Mouse (Mus musculus): ENCODE data around the gene Ostn.
A peak's percentile ranks its signal among the peaks of the same experiment; 100 is the strongest.

Gene Ostn

DNA sequence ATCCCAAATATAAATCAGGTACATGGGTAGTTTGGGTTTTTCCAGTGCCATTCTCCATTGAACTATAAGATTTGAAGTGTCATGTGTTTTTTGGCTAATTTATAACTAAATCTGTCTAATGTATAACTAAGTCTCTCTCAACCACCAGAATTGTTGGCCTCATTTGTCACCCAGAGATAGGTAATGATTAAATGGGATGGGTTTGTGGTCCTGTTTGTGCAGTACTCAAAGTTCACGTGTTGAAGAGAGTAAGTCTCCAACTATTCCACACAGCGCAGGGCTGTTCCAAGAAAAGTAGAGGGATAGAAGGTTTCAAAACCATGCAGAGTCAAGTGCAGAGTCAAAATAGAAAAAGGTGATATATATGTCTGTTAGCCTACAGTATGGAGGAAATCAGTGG, 68.0 kb downstream of the Ostn start:
- TF ChIP-seq GATA4 (IDR thresholded peaks at IDR 0.05; ENCODE audit: insufficient replicate concordance, low read length): no peak

DNA sequence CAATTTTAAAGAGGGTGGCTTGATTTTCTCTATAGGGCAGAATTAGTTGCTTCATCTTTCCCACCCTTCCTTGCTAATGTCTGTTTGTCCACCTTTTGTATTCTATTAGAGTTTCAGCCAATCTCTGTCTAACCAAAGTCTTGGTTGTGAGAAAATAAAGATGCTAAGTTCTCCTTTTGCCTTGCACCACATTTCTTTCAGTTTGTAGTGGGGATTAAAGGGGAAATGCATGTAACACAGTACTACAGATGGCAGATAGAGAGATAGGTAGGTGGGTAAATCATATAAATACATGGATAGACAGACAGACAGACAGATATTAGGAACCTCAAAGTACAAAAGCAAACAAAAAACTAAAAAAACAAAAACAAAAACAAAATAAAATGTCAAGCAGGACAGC, 69.3 kb downstream of the Ostn start:
- no peak for TF ChIP-seq GATA4 (IDR thresholded peaks at IDR 0.05; ENCODE audit: insufficient replicate concordance, low read length)

DNA sequence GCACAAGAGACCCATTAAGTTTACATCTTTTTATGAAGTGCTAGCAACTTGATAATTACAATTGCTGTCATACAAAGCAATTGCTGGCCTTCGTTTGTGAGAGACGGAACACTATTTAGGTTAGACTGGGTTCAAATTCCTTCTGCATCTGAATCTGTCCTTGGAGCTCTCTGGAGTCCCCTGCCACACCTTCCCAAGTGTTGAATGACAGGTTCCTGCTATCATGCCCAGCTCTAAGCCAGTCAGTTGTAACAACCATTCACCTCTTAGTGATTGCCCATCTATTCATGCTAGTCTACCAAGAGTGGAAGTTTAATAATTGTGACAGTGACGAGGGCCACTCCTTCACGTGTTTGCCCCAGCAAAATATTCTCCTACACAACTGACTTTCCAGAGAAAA, 74.9 kb downstream of the Ostn start:
- TF ChIP-seq GATA4 (IDR thresholded peaks at IDR 0.05; ENCODE audit: insufficient replicate concordance, low read length): no peak

DNA sequence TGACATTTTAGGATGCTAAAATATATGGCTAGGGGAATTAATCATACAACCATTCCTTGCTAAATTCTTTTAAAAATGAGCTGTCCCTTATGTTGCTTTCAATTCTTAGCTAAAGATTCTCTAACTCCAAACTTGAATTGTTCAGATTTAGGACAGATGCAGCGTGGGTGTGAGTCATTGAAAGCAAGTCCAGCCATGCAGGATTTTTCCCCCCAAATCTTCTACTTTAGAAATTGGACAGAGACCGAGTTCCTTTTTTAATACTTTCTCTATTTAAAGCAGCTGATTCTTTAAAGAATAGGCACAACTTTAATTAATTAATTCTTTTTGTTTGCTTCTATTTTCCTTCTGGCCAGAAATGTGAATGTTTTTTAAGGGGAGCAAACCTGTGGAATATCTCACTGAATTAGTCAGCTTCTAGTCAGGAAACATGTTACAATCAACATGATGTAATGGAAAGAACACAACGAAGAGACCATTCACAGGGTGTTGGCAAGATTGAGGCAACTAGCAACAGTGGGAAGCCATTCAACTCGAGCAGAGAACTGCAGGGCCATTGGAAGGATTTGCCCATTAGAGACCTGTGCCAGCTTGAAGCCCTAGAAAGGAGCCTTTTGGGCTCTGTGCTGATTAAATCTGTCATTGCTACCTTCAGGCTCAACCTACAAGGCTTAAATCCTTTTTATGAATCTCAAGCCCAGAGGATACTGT, 77.8 kb downstream of the Ostn start:
- TF ChIP-seq GATA4 (IDR thresholded peaks at IDR 0.05; ENCODE audit: insufficient replicate concordance, low read length): no peak

DNA sequence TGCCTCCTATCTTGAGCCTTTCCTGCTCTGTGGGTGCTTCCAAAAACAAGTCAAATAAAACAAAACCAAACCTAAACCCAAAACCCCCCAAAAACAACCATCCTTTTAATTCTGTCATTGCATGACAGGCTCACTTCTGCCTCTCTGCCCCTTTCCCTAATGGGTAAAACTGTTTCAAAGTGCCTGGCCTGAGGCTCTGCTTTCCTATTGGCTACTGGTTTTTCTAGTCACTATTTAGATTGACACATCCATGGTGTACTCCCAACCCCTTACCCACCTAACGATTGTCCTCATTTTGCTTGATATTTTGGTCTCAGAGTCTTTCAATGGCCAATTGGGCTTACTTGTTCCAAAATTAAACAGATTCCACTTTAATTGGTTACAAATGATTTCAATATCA, 78.4 kb downstream of the Ostn start:
- no peak for TF ChIP-seq GATA4 (IDR thresholded peaks at IDR 0.05; ENCODE audit: insufficient replicate concordance, low read length)

DNA sequence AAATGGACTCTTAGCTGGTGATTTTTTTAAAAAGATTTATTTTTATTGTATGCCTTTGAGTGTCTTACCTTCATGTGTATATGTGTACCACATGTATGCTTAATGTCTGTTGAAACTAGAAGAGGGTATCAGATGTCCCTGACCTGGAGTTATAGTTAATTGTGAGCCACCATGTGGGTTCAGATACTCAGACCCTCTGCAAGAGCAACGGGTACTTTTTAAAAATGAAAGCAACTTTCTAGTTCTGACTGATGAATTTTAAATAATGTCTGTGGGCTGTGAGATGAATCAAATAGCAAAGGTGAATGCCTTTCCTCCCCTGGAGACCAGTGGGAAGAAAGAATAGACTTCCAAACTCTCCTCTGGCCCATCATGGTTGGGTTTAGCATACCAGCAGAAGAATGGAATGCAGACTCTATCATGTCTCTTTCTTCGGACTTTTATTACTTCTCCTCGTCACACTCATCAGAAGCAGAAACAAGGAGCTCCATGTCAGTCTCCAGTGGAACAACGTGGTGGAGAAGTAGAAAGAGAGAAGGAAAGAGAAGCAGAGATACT, 79.6 kb downstream of the Ostn start:
- TF ChIP-seq GATA4 (IDR thresholded peaks at IDR 0.05; ENCODE audit: insufficient replicate concordance, low read length): no peak

DNA sequence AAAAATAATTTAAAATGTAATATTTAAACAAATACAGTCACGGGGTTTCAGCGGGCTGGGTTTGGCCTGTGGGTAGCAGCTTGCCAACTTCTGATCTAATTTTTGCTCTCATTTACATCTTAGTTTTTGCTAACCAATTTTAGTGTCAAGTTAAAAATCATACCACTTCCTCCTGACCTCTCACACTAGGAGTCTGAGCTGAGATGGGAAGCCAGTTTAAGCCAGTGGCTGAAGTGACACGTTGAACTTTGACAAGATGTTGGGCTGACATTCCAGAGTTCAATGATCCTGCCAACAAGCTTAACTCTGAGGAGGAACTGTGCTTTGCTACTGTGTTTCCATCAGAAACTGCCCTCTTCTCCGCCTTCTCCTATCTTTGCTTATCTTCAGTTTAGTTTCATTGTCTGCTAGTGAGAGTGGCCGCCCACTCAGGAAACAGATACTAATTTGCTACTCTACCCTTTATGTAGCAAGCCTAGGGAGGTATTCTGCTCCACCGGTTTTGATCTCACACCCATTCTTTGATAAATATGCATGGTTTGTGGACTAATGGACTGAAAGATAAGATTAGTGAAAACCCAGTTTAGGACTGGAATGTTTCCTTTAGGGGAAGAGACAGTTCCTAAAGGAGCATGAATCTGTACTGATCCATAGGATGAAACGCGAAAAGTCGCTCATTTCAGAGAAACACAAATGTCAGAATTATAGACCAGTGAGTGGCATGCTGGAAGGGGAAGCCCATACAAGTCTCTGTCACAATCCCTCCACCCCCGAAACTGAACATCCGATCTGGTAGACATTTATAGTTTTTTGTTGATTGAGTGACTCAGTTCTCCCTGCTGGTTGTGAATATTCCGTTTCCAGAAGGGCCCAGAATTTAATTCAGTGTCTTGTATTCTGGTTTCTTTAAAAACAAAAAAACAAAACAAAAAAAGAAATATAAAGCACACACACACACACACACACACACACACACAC, 80.6 kb downstream of the Ostn start:
- TF ChIP-seq GATA4 (IDR thresholded peaks at IDR 0.05; ENCODE audit: insufficient replicate concordance, low read length): peak; percentile 84; the same call in 1 of the 2 replicates

DNA sequence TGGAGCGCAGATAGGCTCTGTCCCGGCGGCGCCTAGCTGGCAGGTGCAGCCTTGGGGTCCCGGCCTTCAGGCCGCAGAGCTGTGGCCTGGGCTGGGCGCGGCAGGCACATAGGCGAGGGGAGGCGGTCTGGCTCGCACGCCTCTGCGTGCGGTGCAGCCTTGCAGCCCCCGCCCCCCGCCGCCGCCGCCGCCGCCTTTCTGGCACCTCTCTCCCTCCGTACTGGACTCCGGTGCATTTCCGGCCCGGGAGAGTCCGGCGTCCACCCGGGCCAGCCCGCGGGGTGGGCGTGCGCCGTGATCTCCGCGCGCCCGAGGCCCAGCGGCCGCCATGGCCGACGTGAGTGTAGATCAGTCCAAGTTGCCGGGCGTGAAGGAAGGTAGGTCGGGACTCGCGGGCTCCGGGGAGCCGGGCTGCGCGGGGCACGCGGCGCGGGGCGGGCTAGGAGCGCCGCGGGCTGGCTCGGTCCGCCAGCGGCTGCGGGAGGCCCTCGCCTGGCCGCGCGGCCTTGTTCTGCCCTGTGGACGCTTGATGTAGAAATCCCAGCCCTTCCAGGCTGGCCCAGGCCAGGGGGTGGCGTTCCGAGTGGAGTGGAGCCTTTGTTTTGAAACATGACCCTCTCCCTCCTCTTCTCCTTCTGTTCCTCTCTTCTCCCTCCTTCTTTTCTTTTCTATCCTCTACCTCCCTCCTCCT, 81.6 kb downstream of the Ostn start, which contains the start of gene Ccdc50:
Gene Ccdc50 (plus strand): TSS at position 109 of the 691 bp plus-strand sequence.
- no peak for TF ChIP-seq GATA4 (IDR thresholded peaks at IDR 0.05; ENCODE audit: insufficient replicate concordance, low read length)

DNA sequence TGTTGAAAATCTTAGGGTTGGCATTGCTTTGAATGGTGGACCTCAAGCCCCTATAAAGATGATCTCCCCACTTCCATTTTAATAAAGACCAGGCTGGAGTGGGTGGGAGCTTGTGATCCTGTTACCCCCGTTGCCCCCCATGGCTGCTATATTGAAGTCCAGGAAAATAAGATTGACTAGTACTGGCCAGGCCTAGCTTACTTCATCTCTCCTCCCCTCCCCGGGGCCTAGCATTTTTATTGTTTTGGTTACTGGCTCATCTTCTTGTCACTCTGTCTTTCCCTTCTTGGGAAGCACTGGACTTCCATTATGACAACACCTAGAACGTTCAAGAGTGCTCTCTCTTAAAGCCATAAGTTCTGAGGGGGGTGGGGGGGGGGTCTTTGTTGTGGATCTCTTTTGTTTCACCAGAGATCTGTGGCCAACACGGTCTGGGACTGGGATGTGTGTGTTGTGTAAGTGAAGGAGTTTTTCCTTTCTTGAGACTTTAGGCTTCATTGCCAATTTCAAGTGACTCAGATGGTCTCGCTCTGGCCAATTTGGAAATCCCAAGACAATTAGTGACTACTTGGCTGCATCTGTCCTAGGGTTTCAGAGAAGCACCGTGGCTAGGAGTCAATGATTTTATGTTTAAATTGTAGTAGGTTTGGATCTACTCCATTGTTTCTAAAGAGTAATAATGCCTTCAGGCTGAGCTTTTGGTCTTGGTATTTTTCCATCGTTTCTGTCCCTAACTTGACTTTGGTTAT, 82.4 kb downstream of the Ostn start:
- no peak for TF ChIP-seq GATA4 (IDR thresholded peaks at IDR 0.05; ENCODE audit: insufficient replicate concordance, low read length)

DNA sequence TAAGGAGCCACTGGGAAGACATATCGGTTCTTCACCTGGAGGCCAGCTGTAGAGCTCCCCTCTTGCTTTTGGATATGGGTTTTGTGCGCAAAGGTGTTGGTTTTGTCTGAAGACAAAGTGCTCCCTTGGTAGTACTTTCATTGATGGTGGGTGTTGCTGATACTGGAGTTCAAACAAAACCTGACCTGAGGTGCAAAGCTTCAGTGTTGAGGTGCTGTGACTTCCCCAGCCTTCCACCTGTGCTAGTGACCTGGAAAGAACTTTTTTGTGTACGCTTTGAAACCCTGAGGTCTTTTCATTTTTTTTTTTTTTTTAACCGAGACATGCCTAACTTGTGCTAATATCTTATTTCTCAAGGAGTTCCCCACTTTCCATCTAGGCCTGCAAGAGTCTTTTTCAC, 83.0 kb downstream of the Ostn start:
- no peak for TF ChIP-seq GATA4 (IDR thresholded peaks at IDR 0.05; ENCODE audit: insufficient replicate concordance, low read length)

DNA sequence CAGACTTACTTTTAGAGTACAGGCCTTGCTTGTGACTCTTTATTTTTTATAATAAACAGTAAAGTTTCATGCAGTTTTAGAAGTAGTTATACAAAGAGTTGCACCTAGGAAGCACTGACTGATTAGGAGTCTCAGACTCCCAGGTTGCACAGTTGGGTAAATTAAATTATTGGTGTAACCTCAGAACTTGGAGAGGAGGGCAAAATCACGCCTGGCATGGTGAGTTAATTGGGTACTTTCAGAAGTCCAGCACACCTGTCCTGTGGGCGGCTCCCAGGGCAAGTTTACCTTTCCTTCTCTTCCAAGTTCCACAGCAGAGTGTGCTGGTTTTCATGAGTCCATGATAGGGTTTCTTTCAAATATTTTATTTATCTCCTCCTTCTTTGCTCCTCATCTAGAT, 84.6 kb downstream of the Ostn start:
- no peak for TF ChIP-seq GATA4 (IDR thresholded peaks at IDR 0.05; ENCODE audit: insufficient replicate concordance, low read length)

DNA sequence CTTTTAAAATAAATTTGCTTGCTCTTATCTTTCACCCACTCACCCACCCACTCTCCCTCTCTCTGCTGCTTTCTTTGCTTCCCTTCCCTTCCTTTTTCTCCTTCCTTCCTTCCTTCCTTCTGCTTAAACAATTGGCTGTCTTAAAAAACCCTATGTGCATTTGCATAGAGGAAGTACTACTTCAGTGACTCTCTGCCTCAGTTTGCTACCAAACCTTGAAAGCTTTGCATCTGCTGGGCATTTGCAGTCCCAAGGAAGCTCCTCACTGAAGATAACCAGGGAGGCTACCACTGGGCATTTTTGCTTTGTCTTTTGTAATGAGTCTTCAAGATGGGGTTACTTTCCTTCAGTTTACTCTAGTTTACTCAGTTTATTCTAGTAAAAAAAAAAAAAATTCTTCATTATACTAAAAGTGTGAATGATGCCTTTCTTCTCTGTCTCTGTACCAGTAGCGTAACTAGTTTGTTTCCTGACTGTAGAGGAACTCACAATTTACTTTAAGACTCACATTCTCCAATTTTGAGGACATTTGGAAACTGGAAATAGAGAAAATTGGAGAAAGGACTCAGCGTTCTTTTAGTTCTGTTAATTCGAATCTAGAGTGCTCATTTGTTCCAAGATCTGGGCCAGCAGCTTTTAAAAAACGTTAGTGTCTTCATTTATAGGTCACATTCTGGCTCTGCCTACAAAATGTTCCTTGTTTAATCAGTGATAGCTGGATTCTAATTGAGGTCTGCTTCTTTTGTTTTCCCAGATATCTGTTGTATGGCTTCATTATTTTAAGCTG, 88.2 kb downstream of the Ostn start:
- no peak for TF ChIP-seq GATA4 (IDR thresholded peaks at IDR 0.05; ENCODE audit: insufficient replicate concordance, low read length)

DNA sequence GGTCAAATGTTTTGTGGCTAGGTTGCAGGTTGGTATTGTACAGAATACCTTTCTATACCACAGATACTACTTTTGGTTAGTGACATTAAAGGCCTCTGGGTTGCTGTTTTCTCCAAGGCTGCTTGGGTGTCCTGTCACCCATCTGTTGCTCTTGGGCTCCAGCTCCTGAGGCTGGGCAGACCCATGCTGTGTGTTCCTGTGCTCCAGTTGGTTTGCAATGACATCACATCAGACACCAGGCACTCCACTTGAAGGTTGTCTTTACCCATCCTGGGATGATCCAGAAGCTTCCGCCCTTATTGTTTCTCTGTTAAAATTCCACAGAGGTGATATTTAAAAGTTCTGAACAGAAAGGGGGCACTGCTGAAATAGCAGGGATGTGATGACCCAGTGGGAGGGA, 89.7 kb downstream of the Ostn start:
- no peak for TF ChIP-seq GATA4 (IDR thresholded peaks at IDR 0.05; ENCODE audit: insufficient replicate concordance, low read length)

Measured in liver, adult (tissue).